Mouse (Mus musculus) liver, embryonic 14.5 days (tissue): Measurements from ENCODE around the gene Mrpl33.

Experiments used
- CTCF ChIP-seq: IDR thresholded peaks from 2 replicates; pipeline ENCODE4 v1.5.1; 2016; ENCODE audit warnings: antibody characterized with exemption, low read depth, control low read depth
- EP300 ChIP-seq: IDR thresholded peaks from 2 replicates; pipeline ENCODE4 v1.6.1; 2016; ENCODE audit warnings: antibody characterized with exemption, low read depth

DNA sequence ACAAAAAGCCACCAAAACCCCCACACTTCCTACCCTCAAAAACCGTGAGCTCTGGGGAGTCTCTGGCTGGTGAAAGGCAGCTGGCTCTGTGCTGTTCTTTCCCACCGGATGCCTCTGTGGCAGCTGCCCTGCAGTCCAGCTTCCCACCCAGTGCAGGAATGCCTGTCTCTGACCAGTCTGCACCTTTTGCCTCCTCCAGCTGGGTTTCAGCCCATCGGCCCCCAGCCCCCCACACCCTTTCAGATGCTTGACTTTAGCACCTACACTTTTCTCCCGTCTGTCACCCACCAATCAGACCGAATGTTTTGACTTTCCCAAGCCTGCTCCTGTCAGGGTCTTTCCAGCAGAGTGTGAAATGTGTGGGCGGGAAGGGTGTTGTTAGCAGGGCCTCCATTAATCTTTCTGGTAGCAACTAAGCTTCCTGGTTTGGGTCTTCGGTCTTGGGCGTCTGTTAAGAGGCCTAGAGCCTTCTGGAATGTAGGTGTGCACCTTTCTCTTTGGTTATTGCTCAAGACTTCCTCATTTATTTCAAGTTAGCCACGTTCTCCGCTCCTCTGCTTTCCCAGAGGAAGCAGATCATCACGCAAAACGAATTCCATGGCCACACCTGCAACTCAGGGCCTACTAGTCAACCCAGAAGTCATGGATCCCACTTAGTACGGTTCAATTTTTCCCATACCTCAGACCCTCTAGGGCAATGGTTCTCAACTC lies 13.8 kb downstream of the Mrpl33 start:
- TF ChIP-seq CTCF (no peak), EP300 (no peak)
